Mouse (Mus musculus) brown adipose tissue, adult 24 weeks (tissue): ENCODE results near the gene Bsg. TPM values are rescaled to one million over a fixed set of nuclear protein-coding genes. Genes with fewer than 3 reads are reported as not detected.
"Not testable (repeated sequence)": the region's sequence is repeated elsewhere in the genome, so short reads cannot be mapped to it uniquely, and the experiment has no call there.

Experiments used
- H3K27ac ChIP-seq: fragments of 200-500 bp; replicated peaks from 2 replicates; pipeline ENCODE4 v1.5.1; 2012; ENCODE audit warnings: low read depth, mild to moderate bottlenecking, low read length
- H3K4me1 ChIP-seq: fragments of 200-500 bp; 2 replicates; pipeline ENCODE4 v1.6.1; 2012; ENCODE audit warnings: low read length, mixed read lengths; ENCODE audit not compliant: control insufficient read depth, insufficient read depth, insufficient read length
- H3K4me3 ChIP-seq: fragments of 200-500 bp; 2 replicates; pipeline ENCODE4 v1.5.1; 2012; ENCODE audit warnings: low read depth, mild to moderate bottlenecking, low read length, moderate library complexity; ENCODE audit not compliant: insufficient read depth
- polyA plus RNA-seq: library from polyadenylated mRNA; stranded (reverse); fragments of >200 nt; gene quantifications from 2 replicates; pipeline ENCODE4 v1.2.4, GENCODE M21; 2012; ENCODE audit not compliant: missing spikeins, insufficient read depth, insufficient read length

Gene Bsg
- polyA plus RNA-seq, 1 experiment = 669 TPM

- H3K27ac ChIP-seq = no peak overlapping the region
- no peaks in the 10 kb centered on the region for H3K4me1 ChIP-seq
These were observed 12.2 kb upstream of the Bsg start for GRCm38 (mm10) chr10:79691986-79692548.

GRCm38 (mm10) chr10:79693580-79694378 lies 10.5 kb upstream of the Bsg start:
- H3K27ac ChIP-seq = no peak overlapping the region

More at GRCm38 (mm10) chr10:79691986-79692548, 12.2 kb upstream of the Bsg start:
- H3K4me3 ChIP-seq = no peak overlapping the region

GRCm38 (mm10) chr10:79694379-79694655 lies 10.0 kb upstream of the Bsg start:
- H3K27ac ChIP-seq = no peak overlapping the region
- no peak overlapping the region for H3K4me3 ChIP-seq
- no peaks in the 10 kb centered on the region for H3K4me1 ChIP-seq

More at GRCm38 (mm10) chr10:79693580-79694378, 10.5 kb upstream of the Bsg start:
- H3K4me1 ChIP-seq = no peaks in the 10 kb centered on the region
- no peak overlapping the region for H3K4me3 ChIP-seq

GRCm38 (mm10) chr10:79695231-79696128 lies 8.8 kb upstream of the Bsg start:
- Histone ChIP-seq H3K27ac (no peak overlapping the region), H3K4me1 (no peaks in the 10 kb centered on the region), H3K4me3 (no peak overlapping the region)

GRCm38 (mm10) chr10:79696129-79696651 lies 8.1 kb upstream of the Bsg start:
- H3K27ac ChIP-seq = peak overlapping the region; percentile 36; the same call in 1 of the 2 replicates
- no peak overlapping the region for H3K4me3 ChIP-seq
- peaks cover 4% of the 10 kb centered on the region for H3K4me1 ChIP-seq

- H3K27ac ChIP-seq = no peak overlapping the region
- no peak overlapping the region for H3K4me3 ChIP-seq
- peaks cover 6% of the 10 kb centered on the region for H3K4me1 ChIP-seq
These were observed 6.4 kb upstream of the Bsg start for GRCm38 (mm10) chr10:79697916-79698315.

- Histone ChIP-seq H3K4me1 (peaks cover 6% of the 10 kb centered on the region), H3K27ac (no peak overlapping the region), H3K4me3 (no peak overlapping the region)
These were observed 5.8 kb upstream of the Bsg start for GRCm38 (mm10) chr10:79698459-79698858.

GRCm38 (mm10) chr10:79700676-79701075 lies 3.6 kb upstream of the Bsg start:
- no peak overlapping the region for H3K4me3 ChIP-seq
- H3K4me1 ChIP-seq = peaks cover 14% of the 10 kb centered on the region
- H3K27ac ChIP-seq = no peak overlapping the region

GRCm38 (mm10) chr10:79701443-79702129 lies 2.7 kb upstream of the Bsg start:
- peak overlapping the region; percentile 42 for H3K27ac ChIP-seq
- H3K4me1 ChIP-seq = peaks cover 23% of the 10 kb centered on the region

GRCm38 (mm10) chr10:79702970-79703369 lies 1.3 kb upstream of the Bsg start:
- H3K27ac ChIP-seq, H3K4me3 ChIP-seq: not testable (repeated sequence)
- H3K4me1 ChIP-seq = peaks cover 30% of the 10 kb centered on the region

More at GRCm38 (mm10) chr10:79701443-79702129, 2.7 kb upstream of the Bsg start:
- no peak overlapping the region for H3K4me3 ChIP-seq

- peak overlapping the region; percentile 13; the same call in 1 of the 2 replicates for H3K4me3 ChIP-seq
- H3K27ac ChIP-seq = peak overlapping the region; percentile 21; the same call in 1 of the 2 replicates
- H3K4me1 ChIP-seq = peaks cover 30% of the 10 kb centered on the region
These were observed 750 bp upstream of the Bsg start for GRCm38 (mm10) chr10:79703541-79703940.

- Histone ChIP-seq H3K27ac (peak overlapping the region; percentile 89), H3K4me1 (peaks cover 30% of the 10 kb centered on the region), H3K4me3 (peak overlapping the region; percentile 97)
These were observed 674 bp downstream of the Bsg start for GRCm38 (mm10) chr10:79704970-79705360.

- Histone ChIP-seq H3K4me1 (peaks cover 28% of the 10 kb centered on the region), H3K4me3 (peak overlapping the region; percentile 97), H3K27ac (peak overlapping the region; percentile 14; the same call in 1 of the 2 replicates)
These were observed 1.7 kb downstream of the Bsg start for GRCm38 (mm10) chr10:79705951-79706350.

- Histone ChIP-seq H3K27ac (peak overlapping the region; percentile 14; the same call in 1 of the 2 replicates), H3K4me3 (peak overlapping the region; percentile 97), H3K4me1 (peaks cover 24% of the 10 kb centered on the region)
These were observed 2.3 kb downstream of the Bsg start for GRCm38 (mm10) chr10:79706406-79707094.
